ENCODE assay signal across 9 mouse cellular contexts in the genomic region with DNA sequence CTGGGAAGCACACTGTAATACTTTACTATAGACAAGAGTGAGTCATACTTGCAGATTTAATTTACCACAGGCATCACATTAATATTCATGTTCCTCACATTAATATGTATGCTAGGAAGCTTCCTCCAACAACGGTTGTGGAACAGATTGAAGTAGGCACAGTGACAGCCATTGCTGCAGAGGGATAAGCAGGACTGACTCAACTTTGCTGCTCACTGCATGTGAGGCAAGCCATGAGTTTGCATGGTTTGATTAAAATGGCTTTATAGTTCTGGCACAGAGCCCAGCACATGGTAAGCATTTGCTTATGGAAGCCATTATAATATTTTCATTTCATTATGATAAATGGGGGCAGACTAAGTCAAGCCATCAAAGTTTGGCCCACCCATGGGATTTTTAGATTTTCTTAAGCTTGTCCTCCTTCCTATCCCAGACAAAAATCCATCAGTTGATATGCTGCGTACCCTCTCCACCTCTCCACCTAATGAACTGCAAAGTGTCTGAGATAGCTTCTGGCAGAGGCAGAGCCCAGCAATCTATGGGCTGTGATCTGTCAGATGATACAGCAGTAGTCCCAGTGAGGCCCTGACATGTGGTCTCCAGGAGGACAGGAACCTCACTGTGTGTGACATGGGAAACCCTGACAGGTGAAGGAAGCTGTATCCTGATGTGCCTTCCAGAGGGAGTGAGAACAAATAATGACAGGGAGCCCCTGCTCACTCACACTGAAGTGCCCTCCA.
DNase-seq lines count a peak whose midpoint lies in the region; ATAC-seq lines count a peak whose summit lies in the region.
"Had no signal": no experiment of that assay in that cellular context is flagged by ENCODE, and none has a peak within 500 bp of the region (broad histone marks: within the 10 kb centered on the region; RNA-seq: fewer than 3 reads in every experiment).

No protein-coding gene starts in this region.

- H3K9me3 ChIP-seq in embryonic facial prominence, embryonic 11.5 days (replicated peaks; ENCODE audit: control insufficient read depth, low read length): no peaks in the 10 kb centered on the region
- H3K9me3 ChIP-seq in midbrain, embryonic 14.5 days (ENCODE audit: control insufficient read depth, low read length): no peaks in the 10 kb centered on the region

- H3K27me3 ChIP-seq in embryonic facial prominence, embryonic 11.5 days (ENCODE audit: control insufficient read depth, insufficient read depth, low read length): no peaks in the 10 kb centered on the region
- no peaks in the 10 kb centered on the region for H3K27me3 ChIP-seq in midbrain, embryonic 14.5 days (ENCODE audit: control insufficient read depth, insufficient read depth, low read length)

- no peak overlapping the region for H3K9ac ChIP-seq in embryonic facial prominence, embryonic 11.5 days (replicated peaks; ENCODE audit: low read length)
- H3K9ac ChIP-seq in midbrain, embryonic 14.5 days (replicated peaks; ENCODE audit: low read length): no peak overlapping the region

- no peak overlapping the region for H3K4me3 ChIP-seq in embryonic facial prominence, embryonic 11.5 days (ENCODE audit: low read depth, low read length)
- H3K4me3 ChIP-seq in midbrain, embryonic 14.5 days (replicated peaks; ENCODE audit: low read depth, low read length): no peak overlapping the region

- peak; percentile 67 for ATAC-seq in embryonic facial prominence, embryonic 11.5 days (replicated peaks; ENCODE audit: insufficient number of reproducible peaks, low FRiP score, low TSS enrichment, low read depth)
- peak; percentile 72 for ATAC-seq in midbrain, embryonic 14.5 days (ENCODE audit: low FRiP score, low TSS enrichment)

- no peak overlapping the region for H3K4me2 ChIP-seq in embryonic facial prominence, embryonic 11.5 days (ENCODE audit: low read depth, low read length)
- H3K4me2 ChIP-seq in midbrain, embryonic 14.5 days (ENCODE audit: low read length): no peak overlapping the region

- intact Hi-C loops in left cerebral cortex, postnatal 4 days (cut with DNase I): no loop called here

- no peaks in the 10 kb centered on the region for H3K4me1 ChIP-seq in embryonic facial prominence, embryonic 11.5 days (ENCODE audit: control insufficient read depth, insufficient read depth, low read length)
- no peaks in the 10 kb centered on the region for H3K4me1 ChIP-seq in midbrain, embryonic 14.5 days (ENCODE audit: control insufficient read depth, insufficient read depth, low read length)

- 45% methylated on average over 2 of the region's 2 CpGs for WGBS in embryonic facial prominence, embryonic 11.5 days
- 43% methylated on average over 2 of the region's 2 CpGs for WGBS in midbrain, embryonic 14.5 days

- no peaks in the 10 kb centered on the region for H3K36me3 ChIP-seq in embryonic facial prominence, embryonic 11.5 days (replicated peaks; ENCODE audit: control insufficient read depth, insufficient read depth, low read depth, low read length)
- no peaks in the 10 kb centered on the region for H3K36me3 ChIP-seq in midbrain, embryonic 14.5 days (ENCODE audit: control insufficient read depth, insufficient read depth, low read length)

- H3K27ac ChIP-seq in embryonic facial prominence, embryonic 11.5 days (replicated peaks; ENCODE audit: low read depth, low read length): no peak overlapping the region
- H3K27ac ChIP-seq in midbrain, embryonic 14.5 days (replicated peaks; ENCODE audit: low read depth, low read length): no peak overlapping the region

- peak; percentile 7 for DNase-seq in left cerebral cortex, adult 11 months (ENCODE audit: low spot score)
- no peak for DNase-seq in left cerebral cortex, postnatal 4 days
- peak; percentile 68 for DNase-seq in embryonic facial prominence, embryonic 11.5 days (ENCODE audit: low spot score)
- DNase-seq in frontal cortex, postnatal 36 days (ENCODE audit: low spot score in 2 of 2): peak; percentile 14 to 46
- peak; percentile 67 for DNase-seq in midbrain, embryonic 14.5 days
- DNase-seq in adrenal gland, adult (ENCODE audit: inconsistent age in 2 of 2, low spot score in 1 of 2): no peak
- DNase-seq in kidney, postnatal 4 days: no peak
- DNase-seq: gastrocnemius, postnatal 36 days; heart, postnatal 10 days had no signal

Comparison
In these comparisons a context has a peak if more than half of its experiments do, and no peak if none do; other contexts are left out.
1. DNase-seq: peak in left cerebral cortex, adult 11 months (single experiment), embryonic facial prominence, embryonic 11.5 days (single experiment), frontal cortex, postnatal 36 days (2 of 2) and midbrain, embryonic 14.5 days (single experiment); none in left cerebral cortex, postnatal 4 days (single experiment), adrenal gland, adult (0 of 2) and kidney, postnatal 4 days (0 of 2).